Mouse (Mus musculus): ENCODE data around the gene Ipo5.

Ipo5 gene

GRCm38 (mm10) chr14:120924044-120924443, 13.0 kb downstream of the Ipo5 start:
- DNase-seq (ENCODE audit: low read depth, low spot score) = no peak

- DNase-seq (ENCODE audit: low read depth, low spot score) = no peak
Observed at GRCm38 (mm10) chr14:120925731-120926585, 14.9 kb downstream of the Ipo5 start.

DNA sequence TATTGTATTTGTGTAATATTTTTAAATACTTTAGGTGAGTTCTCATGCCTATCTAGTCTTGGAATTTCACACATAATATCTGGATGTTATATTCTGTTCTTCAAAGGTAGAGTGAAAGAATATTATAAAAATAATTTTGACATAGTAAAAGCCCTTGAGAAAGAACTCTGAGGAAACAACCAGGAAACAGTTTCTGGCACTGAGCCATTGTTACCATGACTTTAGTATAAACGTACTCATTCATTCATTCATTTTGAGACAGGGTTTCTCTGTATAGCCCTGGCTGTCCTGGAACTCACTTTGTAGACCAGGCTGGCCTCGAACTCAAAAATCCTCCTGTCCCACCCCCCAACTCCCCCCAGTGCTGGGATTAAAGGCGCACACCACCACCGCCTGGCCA, 20.2 kb downstream of the Ipo5 start:
- DNase-seq (ENCODE audit: low read depth, low spot score) = no peak

DNA sequence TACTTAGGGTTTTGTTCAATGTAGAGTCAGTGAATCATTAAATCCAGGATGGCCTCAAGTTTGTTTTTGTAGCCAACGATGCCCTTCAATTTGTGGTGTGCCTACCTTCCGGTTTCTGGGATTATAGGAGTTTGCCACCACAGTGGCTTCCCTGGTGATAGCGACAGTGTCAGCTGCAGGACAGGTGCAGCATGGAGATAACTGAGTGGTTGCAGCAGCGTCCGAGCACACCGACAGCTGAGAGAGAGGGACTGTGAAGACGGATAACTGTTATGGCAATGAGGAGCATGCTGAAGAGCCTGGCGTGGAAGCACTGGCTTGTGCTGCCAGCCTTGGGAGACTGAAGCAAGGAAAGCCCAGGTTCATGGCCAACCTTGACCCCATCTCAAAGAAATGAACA, 22.6 kb downstream of the Ipo5 start:
- no peak for DNase-seq (ENCODE audit: low read depth, low spot score)

DNA sequence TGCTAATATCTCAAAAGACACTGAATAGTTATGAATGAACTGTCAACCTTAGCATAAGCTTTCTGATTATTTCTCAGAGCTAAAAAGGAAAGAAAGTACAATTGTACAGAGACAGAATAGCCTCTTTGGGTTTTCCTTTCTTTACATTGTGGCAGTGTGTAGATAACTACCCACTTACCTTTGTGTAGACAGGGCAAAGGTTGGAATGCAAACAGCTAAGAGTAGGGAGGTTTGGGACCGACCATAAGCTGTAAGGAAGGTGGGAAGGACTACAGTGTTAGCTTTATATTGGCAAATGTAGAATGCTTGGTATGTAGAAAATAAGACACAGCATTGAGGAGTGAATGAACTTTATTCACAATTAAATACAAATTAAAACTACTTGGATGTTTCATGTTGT, 26.1 kb downstream of the Ipo5 start:
- DNase-seq (ENCODE audit: low read depth, low spot score) = no peak

DNA sequence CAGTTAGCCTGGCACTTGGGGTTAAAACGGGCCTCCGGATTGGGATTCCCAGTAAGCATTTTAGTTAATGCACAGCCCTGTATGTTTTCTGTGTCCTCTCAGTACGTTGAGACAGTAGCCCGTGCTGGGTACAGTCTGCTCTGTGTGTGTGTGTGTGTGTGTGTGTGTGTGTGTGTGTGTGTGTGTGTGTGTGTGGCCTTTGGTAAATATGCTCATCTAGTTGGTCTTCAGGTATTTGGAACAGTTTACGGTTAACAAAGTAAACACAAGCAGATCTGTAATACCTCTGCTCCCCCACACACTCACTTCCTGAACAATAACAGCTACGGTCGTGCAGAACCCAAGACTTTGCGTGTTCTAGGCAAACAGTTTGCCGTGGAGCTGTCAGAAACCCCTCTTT, 31.8 kb downstream of the Ipo5 start:
- DNase-seq (ENCODE audit: low read depth, low spot score) = no peak

GRCm38 (mm10) chr14:120945146-120945545, 34.1 kb downstream of the Ipo5 start:
- no peak for DNase-seq (ENCODE audit: low read depth, low spot score)

GRCm38 (mm10) chr14:120947104-120947503, 36.1 kb downstream of the Ipo5 start:
- DNase-seq (ENCODE audit: low read depth, low spot score) = no peak

DNA sequence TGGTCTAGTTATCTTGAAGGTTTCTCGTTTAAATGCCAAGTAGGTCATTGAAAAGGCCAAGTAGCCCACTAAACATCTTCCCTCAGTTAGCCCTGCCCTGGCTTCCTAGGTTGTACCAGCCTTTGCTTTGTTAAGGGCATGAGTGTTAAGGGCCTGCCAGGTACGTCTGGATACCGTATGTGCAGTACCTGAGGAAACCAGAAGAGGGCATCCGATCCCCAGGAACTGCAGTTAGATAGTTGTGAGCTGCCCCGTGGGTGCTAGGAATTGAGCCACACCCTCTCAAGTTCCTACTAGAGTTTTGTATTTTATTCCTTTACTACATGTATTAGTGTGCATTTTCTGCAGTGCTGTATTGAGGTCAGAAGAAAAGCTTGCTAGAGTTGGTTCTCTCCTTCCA, 38.0 kb downstream of the Ipo5 start:
- DNase-seq (ENCODE audit: low read depth, low spot score) = peak; percentile 36

DNA sequence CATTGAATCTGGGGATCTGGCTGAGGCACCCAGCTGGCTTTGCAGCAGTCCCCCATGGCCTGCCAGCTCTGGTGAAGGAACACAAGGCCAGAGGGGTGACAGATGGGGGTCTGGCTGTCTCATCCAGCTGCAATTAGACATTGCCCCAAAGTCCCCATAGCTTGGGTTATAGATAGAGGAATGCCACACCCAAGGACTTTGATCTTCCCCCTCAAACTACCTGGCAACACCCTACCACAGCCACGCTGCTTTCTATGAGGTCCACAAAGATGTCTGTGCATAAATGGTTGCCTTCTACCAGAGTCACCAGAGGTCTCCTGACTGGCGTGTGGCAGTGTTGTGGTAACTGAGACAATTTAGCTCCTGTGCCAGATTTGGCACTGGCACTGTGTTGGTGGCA, 39.0 kb downstream of the Ipo5 start:
- DNase-seq (ENCODE audit: low read depth, low spot score) = no peak

- no peak for DNase-seq (ENCODE audit: low read depth, low spot score)
Observed at GRCm38 (mm10) chr14:120952434-120952833, 41.4 kb downstream of the Ipo5 start.

DNA sequence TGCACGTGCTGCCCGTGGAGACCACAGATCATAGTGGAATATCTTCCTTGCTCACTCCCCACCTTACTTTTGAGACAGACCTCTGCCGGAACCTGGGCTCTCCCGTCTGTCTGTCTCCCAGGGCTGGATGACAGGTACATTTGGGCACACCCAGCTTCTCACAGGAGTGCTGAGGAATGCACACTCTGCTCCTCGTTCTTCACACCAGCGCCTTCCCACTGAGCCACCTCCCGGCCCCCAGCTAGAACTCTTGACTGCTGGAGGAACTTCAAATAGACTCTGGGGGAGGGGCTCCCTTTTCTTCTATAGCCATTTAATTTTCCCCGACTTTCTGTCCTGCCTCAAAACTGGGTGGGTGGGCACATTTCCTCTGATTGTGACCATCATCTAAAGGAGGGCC, 49.5 kb downstream of the Ipo5 start:
- DNase-seq (ENCODE audit: low read depth, low spot score) = no peak

DNA sequence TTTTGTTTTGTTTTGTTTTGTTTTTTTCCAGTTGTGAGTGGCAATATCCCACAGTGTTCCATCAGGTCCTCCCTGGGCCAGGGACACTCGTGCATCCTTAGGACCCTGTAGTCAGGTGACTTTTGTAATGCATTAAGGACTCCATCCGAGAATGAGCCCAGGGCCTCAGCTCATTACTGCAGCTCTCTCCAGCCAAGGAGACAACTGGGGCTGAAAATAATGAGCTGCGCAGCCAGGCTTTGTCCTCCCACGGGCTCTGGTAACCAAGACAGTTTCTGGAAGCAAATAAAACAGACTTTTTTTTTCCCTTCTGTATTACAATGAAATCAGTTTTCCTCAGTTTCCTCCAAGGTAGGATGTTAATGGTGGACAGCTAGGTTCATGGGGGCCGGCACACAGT, 50.0 kb downstream of the Ipo5 start:
- DNase-seq (ENCODE audit: low read depth, low spot score) = no peak

DNA sequence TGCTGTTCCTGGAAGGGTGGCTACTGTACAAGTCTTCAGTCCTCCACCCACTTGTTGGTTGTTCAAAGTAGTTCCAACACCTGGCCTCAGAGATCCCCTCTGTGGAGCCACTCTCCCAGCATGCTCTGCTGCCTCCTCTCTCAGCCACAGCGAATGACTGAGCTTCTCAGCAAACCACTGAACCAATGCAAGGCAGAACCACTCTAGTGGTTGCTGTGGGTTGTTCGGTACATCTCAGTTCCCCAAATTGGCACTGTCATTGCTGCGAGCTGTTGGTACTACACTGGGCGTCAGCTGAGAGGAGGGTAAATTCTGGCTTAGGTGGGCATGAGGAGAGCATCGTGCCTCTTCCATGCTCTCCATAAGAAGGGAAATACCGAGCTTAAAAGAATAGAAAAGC, 56.0 kb downstream of the Ipo5 start:
- peak; percentile 84 for DNase-seq (ENCODE audit: low read depth, low spot score)

DNA sequence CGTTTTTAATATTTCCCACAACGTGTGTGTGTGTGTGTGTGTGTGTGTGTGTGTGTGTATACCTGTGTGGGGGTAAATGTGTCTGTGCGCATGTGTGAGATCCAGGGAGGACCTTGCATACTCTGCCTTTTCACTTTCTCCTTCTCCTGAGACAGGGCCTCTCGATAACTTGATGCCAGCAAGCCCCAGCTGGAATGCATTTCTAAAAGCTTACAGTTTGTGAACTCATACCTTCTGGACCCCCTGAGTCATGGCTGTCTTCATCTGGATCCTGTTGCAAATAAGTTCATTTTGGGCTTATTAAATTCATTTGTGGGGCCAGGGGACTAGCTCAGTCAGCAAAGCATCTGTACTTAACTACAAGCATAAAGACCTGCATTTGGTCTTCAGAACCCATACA, 57.7 kb downstream of the Ipo5 start:
- no peak for DNase-seq (ENCODE audit: low read depth, low spot score)

DNA sequence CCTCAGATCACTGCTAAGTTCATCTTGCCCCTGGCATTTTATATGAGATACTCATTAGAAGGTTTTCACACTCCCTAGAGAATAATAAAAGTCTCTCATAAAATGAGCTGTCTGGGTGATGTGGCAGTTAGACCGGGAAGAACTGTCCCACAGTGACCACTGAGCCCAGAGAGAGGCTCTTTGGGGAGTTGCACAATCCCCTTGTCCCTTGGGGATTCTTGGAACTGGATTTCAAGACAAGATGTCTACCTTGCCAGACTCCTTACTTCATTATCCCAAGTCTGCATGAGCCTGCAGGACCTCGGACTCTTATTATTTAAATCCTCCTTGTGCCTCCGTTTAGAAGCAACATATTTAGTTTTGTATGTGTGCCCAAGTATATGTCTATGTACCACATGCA, 58.6 kb downstream of the Ipo5 start:
- no peak for DNase-seq (ENCODE audit: low read depth, low spot score)

DNA sequence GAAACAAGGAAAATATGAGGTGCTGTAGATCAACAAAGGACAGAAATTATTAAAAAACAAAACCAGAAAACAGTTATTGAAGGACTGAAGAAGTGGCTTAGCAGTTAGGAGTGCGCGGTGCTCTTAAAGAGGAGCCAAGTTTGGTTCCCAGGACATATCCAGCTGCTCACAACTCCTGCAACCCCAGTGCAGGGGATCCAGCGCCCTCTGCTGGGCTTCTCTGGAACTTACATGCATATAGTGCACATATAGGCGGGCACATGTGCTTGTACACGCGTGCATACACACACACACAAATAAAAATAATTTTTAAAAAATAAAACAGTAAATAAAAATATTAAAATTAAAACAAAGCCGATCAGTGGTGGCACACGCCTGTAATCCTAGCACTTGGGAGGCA, 59.6 kb downstream of the Ipo5 start:
- peak; percentile 70 for DNase-seq (ENCODE audit: low read depth, low spot score)

- DNase-seq (ENCODE audit: low read depth, low spot score) = peak; percentile 81
Observed at GRCm38 (mm10) chr14:120971313-120971712, 60.3 kb downstream of the Ipo5 start.

GRCm38 (mm10) chr14:120979559-120979958, 68.5 kb downstream of the Ipo5 start:
- DNase-seq (ENCODE audit: low read depth, low spot score) = no peak

DNA sequence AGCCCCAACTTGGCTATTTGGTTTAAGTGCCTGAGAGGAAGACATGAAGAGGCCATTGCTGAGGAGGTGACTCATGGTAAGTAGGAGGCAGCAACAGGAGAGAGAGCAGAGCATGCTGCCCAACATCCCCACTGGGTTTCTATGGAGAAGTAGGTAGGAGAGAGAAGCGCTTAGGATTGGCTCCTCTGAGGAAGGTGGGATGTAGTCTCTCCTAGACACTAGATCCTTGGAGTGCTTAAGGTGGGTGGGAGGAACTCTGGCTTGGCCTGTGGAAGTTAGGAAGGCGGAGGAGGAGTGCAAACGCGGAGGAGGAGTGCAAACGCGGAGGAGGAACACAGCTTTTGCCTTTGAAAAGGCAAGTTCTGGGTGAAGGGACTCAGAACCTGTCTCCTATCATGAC, 78.1 kb downstream of the Ipo5 start:
- no peak for DNase-seq (ENCODE audit: low read depth, low spot score)
